Mouse (Mus musculus) lung, embryonic 14.5 days (tissue): ENCODE data around the gene Arpp21. TPM values are rescaled to one million over a fixed set of nuclear protein-coding genes. Genes with fewer than 3 reads are reported as not detected.

Experiments used
- ATAC-seq: fragments of 200-750 bp; cut with Nextera tagmentation; 2 replicates; pipeline ENCODE4 v1.8.0; 2017; ENCODE audit warnings: mild to moderate bottlenecking, moderate TSS enrichment, moderate library complexity; ENCODE audit not compliant: insufficient read depth
- DNase-seq: peaks from one replicate; pipeline ENCODE4 v3.0.0-alpha.2; 2015
- H3K27ac ChIP-seq: fragments of 300-500 bp; sonication (generic); 2 replicates; pipeline ENCODE4 v1.5.1; 2014; ENCODE audit warnings: low read depth, mild to moderate bottlenecking, moderate library complexity
- H3K27me3 ChIP-seq: fragments of 300-500 bp; sonication (generic); 2 replicates; pipeline ENCODE4 v1.6.1; 2014; ENCODE audit warnings: low read length, control low read depth; ENCODE audit not compliant: insufficient read depth
- H3K36me3 ChIP-seq: fragments of 300-500 bp; sonication (generic); 2 replicates; pipeline ENCODE4 v1.6.1; 2014; ENCODE audit warnings: control low read depth; ENCODE audit not compliant: insufficient read depth
- H3K4me1 ChIP-seq: fragments of 300-500 bp; sonication (generic); 2 replicates; pipeline ENCODE4 v1.6.1; 2014; ENCODE audit warnings: antibody characterized with exemption, control low read depth; ENCODE audit not compliant: insufficient read depth
- H3K4me2 ChIP-seq: fragments of 300-500 bp; sonication (generic); 2 replicates; pipeline ENCODE4 v1.6.1; 2014; ENCODE audit warnings: mild to moderate bottlenecking
- H3K4me3 ChIP-seq: fragments of 300-500 bp; sonication (generic); 2 replicates; pipeline ENCODE4 v1.5.1; 2014; ENCODE audit warnings: low read depth, low read length
- H3K9ac ChIP-seq: fragments of 300-500 bp; sonication (generic); 2 replicates; pipeline ENCODE4 v1.6.1; 2014
- H3K9me3 ChIP-seq: fragments of 300-500 bp; sonication (generic); 2 replicates; pipeline ENCODE4 v1.6.1; 2016; ENCODE audit warnings: low read depth, low read length, control low read depth
- CTCF ChIP-seq: IDR thresholded peaks from 2 replicates; pipeline ENCODE4 v1.5.1; 2016; ENCODE audit warnings: antibody characterized with exemption, low read depth
- WGBS: fragments of 180-500 bp; shearing (Covaris S2); extraction: QIAGEN DNeasy Blood & Tissue Kit; methylation state at CpG from one replicate; pipeline ENCODE4 v1.1.7; 2014; 5-methylcytosine and 5-hydroxymethylcytosine counted together
- polyA plus RNA-seq: library from polyadenylated mRNA; unstranded; fragments of >200 nt; fragmentation: Nextera tagmentation; extraction: Ambion mirVana; gene quantifications from 2 replicates; pipeline ENCODE4 v1.2.1, GENCODE M21; 2014

The Arpp21 gene
- polyA plus RNA-seq, 1 experiment from 2014 or later, result 0.18 TPM

DNA sequence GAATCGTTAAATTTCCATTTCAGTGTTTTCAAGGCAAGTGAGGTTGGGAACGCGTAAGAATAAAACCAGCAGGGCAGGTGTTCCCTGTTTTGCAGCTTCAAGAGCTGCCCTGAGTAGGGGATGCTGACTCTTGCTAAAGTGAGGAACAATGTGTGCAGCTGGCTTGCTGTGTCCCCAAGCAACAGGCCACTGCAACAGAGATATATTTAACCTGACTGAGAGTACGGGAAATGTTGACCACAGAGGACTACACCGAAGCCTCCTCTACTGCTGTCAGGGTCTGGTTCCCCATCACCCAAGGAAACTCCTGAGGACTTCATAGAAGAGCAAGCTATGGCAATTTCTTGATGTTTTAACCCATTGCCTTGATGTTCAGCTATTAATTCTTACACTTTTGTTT lies 81.8 kb downstream of the Arpp21 start:
- Histone ChIP-seq H3K4me2 (no peak overlapping the region), H3K9ac (no peak overlapping the region), H3K27ac (no peak overlapping the region), H3K36me3 (no peaks in the 10 kb centered on the region), H3K27me3 (no peaks in the 10 kb centered on the region), H3K4me3 (no peak overlapping the region), H3K4me1 (no peaks in the 10 kb centered on the region), H3K9me3 (no peaks in the 10 kb centered on the region)
- TF ChIP-seq CTCF, result no peak
- ATAC-seq (no peak), DNase-seq (peak; percentile 13)
- 70% methylated on average over 5 of the region's 5 CpGs for WGBS

DNA sequence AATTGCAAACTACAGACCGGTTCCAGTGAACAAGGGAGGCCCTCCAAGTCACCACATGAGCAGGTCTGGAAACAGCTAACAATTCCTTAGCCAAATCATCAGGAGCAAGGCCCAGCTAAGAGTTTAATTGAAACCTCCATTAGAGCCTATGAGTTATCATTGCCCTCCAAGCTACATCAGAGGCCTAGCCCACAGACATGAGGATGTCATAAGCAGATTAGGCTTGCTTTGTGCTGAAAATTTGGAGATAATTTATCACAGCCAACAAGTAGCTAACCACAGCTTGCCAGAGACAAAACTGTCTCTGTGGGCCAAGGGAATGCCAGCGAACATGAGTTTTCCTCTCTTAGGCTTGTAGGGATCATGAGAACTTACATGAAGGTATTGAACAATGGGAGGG lies 83.0 kb downstream of the Arpp21 start:
- ATAC-seq (no peak), DNase-seq (no peak)
- Histone ChIP-seq H3K4me3 (no peak overlapping the region), H3K4me1 (no peaks in the 10 kb centered on the region), H3K27me3 (no peaks in the 10 kb centered on the region), H3K9me3 (no peaks in the 10 kb centered on the region), H3K9ac (no peak overlapping the region), H3K4me2 (no peak overlapping the region), H3K36me3 (no peaks in the 10 kb centered on the region), H3K27ac (no peak overlapping the region)
- TF ChIP-seq CTCF, result no peak
- 80% methylated on average over 2 of the region's 2 CpGs for WGBS

DNA sequence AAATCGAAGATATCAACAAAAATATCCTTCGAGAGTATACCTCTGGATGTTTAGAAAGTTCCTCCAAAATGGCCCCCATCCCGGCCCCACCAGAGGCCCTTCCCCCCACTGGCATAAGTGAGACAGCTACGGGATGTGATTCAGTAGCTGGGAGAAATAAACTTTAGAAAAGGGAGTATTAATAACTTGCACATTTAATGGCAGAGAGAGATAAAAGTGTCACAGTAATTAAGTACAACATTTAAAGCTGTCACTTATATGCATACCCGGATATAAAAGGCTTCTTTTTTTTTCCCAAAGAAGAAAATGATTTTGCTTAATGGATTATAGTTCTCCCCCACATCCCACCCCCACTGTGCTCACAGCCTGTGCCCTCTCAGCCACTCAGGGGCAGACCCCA lies 84.6 kb downstream of the Arpp21 start:
- WGBS, result 58% methylated on average over 5 of the region's 5 CpGs
- ATAC-seq, result no peak

DNA sequence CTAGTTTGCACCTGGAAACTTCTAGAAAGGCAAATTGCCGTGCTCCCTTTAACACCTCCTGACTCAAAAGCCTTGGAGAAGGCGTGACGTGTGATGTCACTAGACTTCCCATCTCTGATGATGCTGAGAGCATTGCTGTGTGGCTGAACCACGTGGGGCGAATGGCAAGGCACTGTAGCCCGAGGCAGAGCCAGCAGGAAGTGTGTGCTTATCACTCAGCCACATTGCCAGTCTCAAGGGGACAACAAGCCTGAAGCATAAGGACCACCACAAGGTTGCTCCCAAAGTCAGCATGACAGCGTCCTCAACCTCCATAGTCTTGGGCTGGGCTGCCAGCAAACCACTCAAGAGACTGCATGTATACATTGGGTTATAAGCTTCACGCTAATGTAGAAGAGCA lies 95.1 kb downstream of the Arpp21 start:
- no peak overlapping the region for H3K4me2 ChIP-seq
- H3K27me3 ChIP-seq, result 0 out of 2 replicates have a peak, but pooled peaks cover 5% of the 10 kb centered on the region
- H3K36me3 ChIP-seq, result no peaks in the 10 kb centered on the region
- no peaks in the 10 kb centered on the region for H3K4me1 ChIP-seq
- no peaks in the 10 kb centered on the region for H3K9me3 ChIP-seq
- DNase-seq (no peak), ATAC-seq (no peak)
- no peak overlapping the region for H3K27ac ChIP-seq
- H3K9ac ChIP-seq, result no peak overlapping the region
- H3K4me3 ChIP-seq, result no peak overlapping the region
- 68% methylated on average over 8 of the region's 8 CpGs for WGBS
- TF ChIP-seq CTCF, result no peak

More for the DNA sequence above, 84.6 kb downstream of the Arpp21 start:
- no peaks in the 10 kb centered on the region for H3K36me3 ChIP-seq
- H3K4me3 ChIP-seq, result no peak overlapping the region
- H3K9me3 ChIP-seq, result no peaks in the 10 kb centered on the region
- TF ChIP-seq CTCF, result no peak
- no peaks in the 10 kb centered on the region for H3K27me3 ChIP-seq
- no peak overlapping the region for H3K4me2 ChIP-seq
- DNase-seq, result no peak
- no peak overlapping the region for H3K27ac ChIP-seq
- no peaks in the 10 kb centered on the region for H3K4me1 ChIP-seq
- no peak overlapping the region for H3K9ac ChIP-seq

DNA sequence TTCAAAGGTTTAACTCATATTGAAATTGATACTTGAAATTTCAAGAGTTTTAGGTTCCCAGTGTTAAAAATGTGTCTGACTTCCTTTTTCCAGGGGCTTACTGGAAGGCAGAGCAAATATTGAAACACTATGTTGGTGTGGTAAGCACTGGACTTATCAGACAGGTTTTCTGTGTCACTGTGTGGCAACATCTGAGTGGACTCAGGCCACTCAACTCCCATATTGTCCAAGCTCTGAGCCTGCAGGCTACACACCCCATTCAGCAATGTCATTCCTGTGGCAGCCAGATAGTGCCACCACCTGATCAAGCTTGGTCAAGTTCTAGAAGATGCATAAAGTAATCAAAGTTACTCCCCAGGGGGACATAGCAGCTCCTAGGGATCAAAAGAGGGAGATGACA lies 97.9 kb downstream of the Arpp21 start:
- Histone ChIP-seq H3K4me1 (no peaks in the 10 kb centered on the region), H3K4me3 (no peak overlapping the region), H3K4me2 (no peak overlapping the region), H3K9me3 (no peaks in the 10 kb centered on the region), H3K36me3 (no peaks in the 10 kb centered on the region), H3K27ac (no peak overlapping the region), H3K9ac (no peak overlapping the region), H3K27me3 (no peaks in the 10 kb centered on the region)
- peak; percentile 54; the same call in 1 of the 2 replicates for ATAC-seq
- TF ChIP-seq CTCF, result no peak
- peak; percentile 19 for DNase-seq

DNA sequence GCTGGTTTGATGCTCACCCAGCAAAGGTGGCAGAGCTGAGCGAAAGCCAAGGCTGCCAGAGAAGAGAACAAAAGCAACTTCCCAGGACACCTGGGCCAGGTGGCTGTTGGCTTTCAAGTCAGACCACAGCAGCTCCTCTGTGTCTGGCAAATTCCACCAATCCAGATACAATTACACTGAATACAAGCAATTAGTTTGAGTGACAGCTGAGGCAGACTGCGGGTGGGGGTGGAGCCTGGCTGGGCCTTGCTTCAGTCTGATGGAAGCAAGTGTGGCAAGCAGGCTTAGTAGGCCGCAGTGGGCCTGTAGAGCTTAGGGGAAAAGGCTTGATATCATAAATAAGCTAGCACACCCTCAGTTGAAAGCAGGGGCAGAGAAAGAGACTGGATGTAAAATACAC lies 104.9 kb downstream of the Arpp21 start:
- H3K4me3 ChIP-seq, result no peak overlapping the region
- DNase-seq (peak; percentile 9), ATAC-seq (peak; percentile 68; the same call in 1 of the 2 replicates)

DNA sequence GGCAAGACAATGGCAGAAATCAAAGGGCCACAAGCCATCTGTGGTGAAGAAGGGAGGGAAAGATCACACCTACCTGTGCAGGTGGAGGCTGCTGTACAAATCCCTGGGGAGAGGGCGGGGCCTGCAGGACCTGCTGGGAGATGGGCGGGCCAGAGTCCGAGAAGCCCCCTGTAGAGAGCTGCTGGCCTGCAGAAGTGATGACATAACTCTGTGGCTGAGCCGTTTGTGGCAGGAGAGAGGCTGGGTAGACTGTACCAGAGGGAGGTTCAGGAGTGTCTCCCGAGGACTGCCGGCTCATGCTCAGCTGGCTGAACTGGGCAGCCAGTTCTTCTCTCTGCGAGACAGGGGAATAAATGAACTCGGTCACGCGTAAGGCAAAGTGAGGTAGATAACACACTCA lies 111.1 kb downstream of the Arpp21 start:
- H3K4me2 ChIP-seq, result no peak overlapping the region
- TF ChIP-seq CTCF, result no peak
- no peak overlapping the region for H3K9ac ChIP-seq
- no peaks in the 10 kb centered on the region for H3K9me3 ChIP-seq
- ATAC-seq (peak; percentile 62), DNase-seq (no peak)
- no peaks in the 10 kb centered on the region for H3K4me1 ChIP-seq
- 27% methylated on average over 10 of the region's 10 CpGs for WGBS
- no peak overlapping the region for H3K27ac ChIP-seq
- no peaks in the 10 kb centered on the region for H3K36me3 ChIP-seq
- peaks cover 6% of the 10 kb centered on the region for H3K27me3 ChIP-seq
- no peak overlapping the region for H3K4me3 ChIP-seq

More for the DNA sequence above, 104.9 kb downstream of the Arpp21 start:
- Histone ChIP-seq H3K9me3 (no peaks in the 10 kb centered on the region), H3K27ac (no peak overlapping the region; the same call in 1 of the 2 replicates), H3K27me3 (no peaks in the 10 kb centered on the region; the same call in 1 of the 2 replicates), H3K4me1 (no peaks in the 10 kb centered on the region), H3K36me3 (no peaks in the 10 kb centered on the region), H3K4me2 (no peak overlapping the region), H3K9ac (no peak overlapping the region)
- WGBS, result 30% methylated on average over 3 of the region's 3 CpGs
- no peak for TF ChIP-seq CTCF

DNA sequence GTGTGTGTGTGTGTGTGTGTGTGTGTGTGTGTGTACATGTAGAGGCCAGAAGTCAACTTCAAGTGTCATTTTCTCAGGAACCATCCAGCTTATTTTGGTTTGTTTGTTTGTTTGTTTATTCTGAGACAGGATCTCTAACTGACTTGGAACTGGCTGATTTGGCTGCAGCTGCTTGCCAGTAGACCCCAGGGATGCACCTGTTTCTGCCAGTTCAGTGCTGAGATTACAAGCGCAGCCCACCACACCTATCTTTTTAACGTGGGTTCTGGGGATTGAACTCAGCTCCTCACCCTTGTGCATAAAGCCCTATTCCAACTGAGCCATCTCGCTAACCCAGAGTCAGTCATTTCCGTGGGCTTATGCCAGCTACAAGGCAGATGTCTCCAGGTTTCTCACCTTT lies 111.6 kb downstream of the Arpp21 start:
- no peak for TF ChIP-seq CTCF
- Histone ChIP-seq H3K9ac (no peak overlapping the region), H3K4me3 (no peak overlapping the region), H3K27ac (no peak overlapping the region), H3K4me2 (no peak overlapping the region), H3K4me1 (no peaks in the 10 kb centered on the region), H3K36me3 (no peaks in the 10 kb centered on the region), H3K9me3 (no peaks in the 10 kb centered on the region), H3K27me3 (peaks cover 11% of the 10 kb centered on the region)
- ATAC-seq (no peak), DNase-seq (no peak)
- 63% methylated on average over 4 of the region's 4 CpGs for WGBS
